Mouse (Mus musculus): ENCODE measurements around the gene Lrrn3. TPM values are rescaled to one million over a fixed set of nuclear protein-coding genes. Genes with fewer than 3 reads are reported as not detected.

Lrrn3 gene
- polyA plus RNA-seq, 1 experiment from 2014 or later, result 1.9 TPM

DNA sequence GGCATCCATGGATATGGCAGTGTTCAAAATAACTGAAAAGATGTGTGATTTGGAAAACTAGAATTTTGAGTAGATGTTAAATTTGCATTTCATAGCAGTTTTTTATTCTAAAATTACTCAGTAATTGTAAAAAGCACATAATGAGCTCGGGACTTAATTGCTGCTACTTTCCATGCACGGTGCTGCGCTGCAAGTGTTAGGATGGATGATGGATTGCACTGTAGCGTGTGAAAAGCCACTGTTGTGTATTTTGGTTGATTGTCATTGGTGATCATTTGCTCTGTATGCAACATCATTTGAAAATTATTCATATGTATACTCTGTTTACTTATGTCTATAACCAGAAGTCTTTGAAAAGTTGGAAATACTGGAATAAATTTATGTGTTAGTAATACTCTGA lies 68.3 kb downstream of the Lrrn3 start:
- Histone ChIP-seq H3K9me3 (replicated peaks) (no peaks in the 10 kb centered on the region), H3K27me3 (ENCODE audit: low read depth, poor library complexity, severe bottlenecking) (no peaks in the 10 kb centered on the region), H3K36me3 (no peaks in the 10 kb centered on the region), H3K27ac (no peak overlapping the region), H3K4me3 (no peak overlapping the region), H3K4me1 (no peaks in the 10 kb centered on the region)
- DNase-seq (ENCODE audit: low spot score), result no peak
- WGBS, result 90% methylated on average over 4 of the region's 4 CpGs

GRCm38 (mm10) chr12:41417099-41417498 lies 69.1 kb downstream of the Lrrn3 start:
- no peak for DNase-seq (ENCODE audit: low spot score)
- no peaks in the 10 kb centered on the region for H3K36me3 ChIP-seq
- no peak overlapping the region for H3K4me3 ChIP-seq
- H3K4me1 ChIP-seq, result no peaks in the 10 kb centered on the region
- H3K9me3 ChIP-seq (replicated peaks), result no peaks in the 10 kb centered on the region
- H3K27me3 ChIP-seq (ENCODE audit: low read depth, poor library complexity, severe bottlenecking), result no peaks in the 10 kb centered on the region
- no peak overlapping the region for H3K27ac ChIP-seq
- 75% methylated on average over 3 of the region's 3 CpGs for WGBS

DNA sequence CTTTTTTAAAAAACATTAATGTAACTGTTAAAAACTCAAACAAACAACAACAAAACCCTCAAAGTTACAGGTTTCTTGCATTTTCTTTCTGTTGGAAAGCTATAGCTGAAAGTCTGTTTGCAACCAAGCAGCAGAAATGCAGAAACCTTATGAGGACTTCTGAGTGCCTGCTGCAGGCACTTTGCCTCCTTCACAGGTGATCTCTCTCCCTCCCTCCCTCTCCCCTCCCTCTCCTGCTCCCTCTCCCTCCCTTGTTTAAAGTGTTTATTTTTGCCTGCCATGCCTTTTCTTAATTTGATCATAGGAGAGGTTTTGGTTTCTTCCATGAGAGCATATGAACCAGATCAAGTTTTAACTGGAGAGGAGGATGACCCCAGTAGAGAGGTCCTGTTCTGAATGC lies 69.6 kb downstream of the Lrrn3 start:
- H3K4me1 ChIP-seq, result no peaks in the 10 kb centered on the region
- H3K27ac ChIP-seq, result no peak overlapping the region
- no peaks in the 10 kb centered on the region for H3K36me3 ChIP-seq
- H3K27me3 ChIP-seq (ENCODE audit: low read depth, poor library complexity, severe bottlenecking), result no peaks in the 10 kb centered on the region
- no peak for DNase-seq (ENCODE audit: low spot score)
- no peak overlapping the region for H3K4me3 ChIP-seq
- no peaks in the 10 kb centered on the region for H3K9me3 ChIP-seq (replicated peaks)

- DNase-seq (ENCODE audit: low spot score), result no peak
- WGBS, result 63% methylated on average over 3 of the region's 3 CpGs
Observed at GRCm38 (mm10) chr12:41409431-41409830, 76.8 kb downstream of the Lrrn3 start.

DNA sequence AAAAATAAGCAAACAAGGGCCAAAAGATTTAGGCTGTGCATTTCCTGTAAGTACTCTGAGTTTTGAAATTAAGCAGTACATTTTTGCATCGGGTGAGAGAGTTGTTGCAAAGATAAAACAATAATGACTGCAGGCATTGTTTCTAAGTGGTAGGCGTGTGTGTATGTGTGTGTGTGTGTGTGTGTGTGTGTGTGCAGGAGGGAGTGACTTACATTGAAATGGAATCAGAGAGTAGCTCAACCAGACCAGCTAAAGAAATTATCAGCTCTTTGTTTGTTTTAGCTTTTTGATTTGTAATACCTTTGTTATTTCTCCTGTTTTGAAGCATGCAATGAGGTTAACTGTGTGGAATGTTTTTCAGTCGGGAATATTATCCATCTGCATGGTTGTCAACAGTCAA lies 84.3 kb downstream of the Lrrn3 start:
- H3K4me3 ChIP-seq, result no peak overlapping the region
- WGBS, result 83% methylated on average over 3 of the region's 3 CpGs
- no peaks in the 10 kb centered on the region for H3K9me3 ChIP-seq (replicated peaks)
- no peaks in the 10 kb centered on the region for H3K27me3 ChIP-seq (ENCODE audit: low read depth, poor library complexity, severe bottlenecking)
- no peak for DNase-seq (ENCODE audit: low spot score)
- H3K36me3 ChIP-seq, result no peaks in the 10 kb centered on the region
- H3K27ac ChIP-seq, result no peak overlapping the region
- H3K4me1 ChIP-seq, result no peaks in the 10 kb centered on the region

More at GRCm38 (mm10) chr12:41409431-41409830, 76.8 kb downstream of the Lrrn3 start:
- Histone ChIP-seq H3K4me3 (no peak overlapping the region), H3K27me3 (ENCODE audit: low read depth, poor library complexity, severe bottlenecking) (no peaks in the 10 kb centered on the region), H3K27ac (no peak overlapping the region), H3K4me1 (peaks cover 9% of the 10 kb centered on the region; the same call in 1 of the 2 replicates), H3K36me3 (no peaks in the 10 kb centered on the region), H3K9me3 (replicated peaks) (no peaks in the 10 kb centered on the region)

Measured in limb, embryonic 10.5 days (tissue).